Mouse (Mus musculus): Measurements from ENCODE around the gene Herc3. TPM values are rescaled to one million over a fixed set of nuclear protein-coding genes. Genes with fewer than 3 reads are reported as not detected.

Herc3 gene
- 68.3 TPM for polyA plus RNA-seq (2017; shearing (Covaris generic))

GRCm38 (mm10) chr6:58831232-58832009 lies at the start of gene Herc3:
Herc3 (plus strand) TSS chr6:58831465.

GRCm38 (mm10) chr6:58906852-58907261 lies 75.6 kb downstream of the Herc3 start, which contains the start of gene Nap1l5:
Nap1l5 (minus strand) TSS chr6:58907076.

Other genes starting within 250 kb of the Herc3 start
- gene Abcg2, start 246.9 kb upstream of the Herc3 start, polyA plus RNA-seq (2017; shearing (Covaris generic)), result 19.7 TPM
- 0.31 TPM for gene Nap1l5, start 75.6 kb downstream of the Herc3 start, polyA plus RNA-seq (2017; shearing (Covaris generic))
- 0.18 TPM for gene Fam13a, start 193.1 kb downstream of the Herc3 start, polyA plus RNA-seq (2017; shearing (Covaris generic))